Mouse (Mus musculus): ENCODE data around the gene Zswim5. TPM values are rescaled to one million over a fixed set of nuclear protein-coding genes. Genes with fewer than 3 reads are reported as not detected.

Gene Zswim5
- polyA plus RNA-seq (2012; rRNA removed) = 0.03 TPM in 2 replicates

GRCm38 (mm10) chr4:116876995-116877728 lies at the start of gene Zswim5:
Gene Zswim5 (plus strand): TSS chr4:116877376.

GRCm38 (mm10) chr4:116993672-116994621 lies 116.8 kb downstream of the Zswim5 start, which contains the start of gene Urod:
Gene Urod (minus strand): TSS chr4:116994413.

GRCm38 (mm10) chr4:116995131-116995797 lies 118.1 kb downstream of the Zswim5 start, which contains the start of gene Hectd3:
Gene Hectd3 (plus strand): TSS chr4:116995317.

GRCm38 (mm10) chr4:117019206-117020134 lies 142.3 kb downstream of the Zswim5 start, which contains the start of gene Eif2b3:
Gene Eif2b3 (plus strand): TSS chr4:117019402.

Other genes starting within 250 kb of the Zswim5 start
- 52.2 and 53.4 TPM in 2 replicates for gene Nasp, start 249.4 kb upstream of the Zswim5 start, polyA plus RNA-seq (2012; rRNA removed)
- 182 and 209 TPM in 2 replicates for gene Akr1a1, start 225.7 kb upstream of the Zswim5 start, polyA plus RNA-seq (2012; rRNA removed)
- 252 and 271 TPM in 2 replicates for gene Prdx1, start 191.8 kb upstream of the Zswim5 start, polyA plus RNA-seq (2012; rRNA removed)
- gene Mmachc, start 169.0 kb upstream of the Zswim5 start, polyA plus RNA-seq (2012; rRNA removed) = 7.7 and 8.4 TPM in 2 replicates
- gene Ccdc163, start 168.9 kb upstream of the Zswim5 start, polyA plus RNA-seq (2012; rRNA removed) = 14.5 and 17.2 TPM in 2 replicates
- 1.6 and 1.7 TPM in 2 replicates for gene Tesk2, start 156.4 kb upstream of the Zswim5 start, polyA plus RNA-seq (2012; rRNA removed)
- gene Toe1, start 69.7 kb upstream of the Zswim5 start, polyA plus RNA-seq (2012; rRNA removed) = 13.7 and 15.7 TPM in 2 replicates
- gene Mutyh, start 69.7 kb upstream of the Zswim5 start, polyA plus RNA-seq (2012; rRNA removed) = 3.1 and 3.7 TPM in 2 replicates
- gene Hpdl, start 55.7 kb upstream of the Zswim5 start, polyA plus RNA-seq (2012; rRNA removed) = 0.15 and 0.16 TPM in 2 replicates
- 397 and 450 TPM in 2 replicates for gene Urod, start 117.0 kb downstream of the Zswim5 start, polyA plus RNA-seq (2012; rRNA removed)
- 8.5 and 9.4 TPM in 2 replicates for gene Hectd3, start 117.9 kb downstream of the Zswim5 start, polyA plus RNA-seq (2012; rRNA removed)
- 17.6 and 18.6 TPM in 2 replicates for gene Eif2b3, start 142.0 kb downstream of the Zswim5 start, polyA plus RNA-seq (2012; rRNA removed)
- 0.60 and 0.64 TPM in 2 replicates for gene Ptch2, start 218.7 kb downstream of the Zswim5 start, polyA plus RNA-seq (2012; rRNA removed)
- gene Btbd19, start 248.3 kb downstream of the Zswim5 start, polyA plus RNA-seq (2012; rRNA removed) = 3.0 and 3.3 TPM in 2 replicates
- 0.06 TPM in 2 replicates for gene Tctex1d4, start 249.4 kb downstream of the Zswim5 start, polyA plus RNA-seq (2012; rRNA removed)